Mouse (Mus musculus): ENCODE data around the gene Plac8. TPM values are rescaled to one million over a fixed set of nuclear protein-coding genes. Genes with fewer than 3 reads are reported as not detected.

The Plac8 gene
- polyA plus RNA-seq, 1 experiment from 2014 or later = 1.8 TPM

GRCm38 (mm10) chr5:100518049-100519026, 53.7 kb downstream of the Plac8 start, which contains the start of gene Cops4:
Gene Cops4, plus strand, starts transcription at chr5:100518309.
- under 1% methylated on average over 64 of the region's 64 CpGs for WGBS
- no peaks in the 10 kb centered on the region for H3K9me3 ChIP-seq (replicated peaks)
- 0 out of 2 replicates have a peak, but pooled peaks cover 2% of the 10 kb centered on the region for H3K27me3 ChIP-seq
- H3K27ac ChIP-seq = peak within 1 kb of the TSS; percentile 81
- H3K4me3 ChIP-seq = peak within 1 kb of the TSS; percentile 69
- H3K4me1 ChIP-seq = peaks cover 15% of the 10 kb centered on the region
- H3K36me3 ChIP-seq = no peaks in the 10 kb centered on the region
- ATAC-seq (ENCODE audit: low FRiP score) = peak; percentile 100
- peak within 1 kb of the TSS; percentile 84 for H3K9ac ChIP-seq
- H3K4me2 ChIP-seq (replicated peaks) = peak within 1 kb of the TSS; percentile 68

GRCm38 (mm10) chr5:100512576-100512975, 59.5 kb downstream of the Plac8 start:
- H3K9ac ChIP-seq = no peak overlapping the region

GRCm38 (mm10) chr5:100509247-100509646, 62.8 kb downstream of the Plac8 start:
- Histone ChIP-seq H3K36me3 (no peaks in the 10 kb centered on the region), H3K9me3 (replicated peaks) (no peaks in the 10 kb centered on the region), H3K27ac (no peak overlapping the region), H3K4me3 (no peak overlapping the region), H3K4me1 (no peaks in the 10 kb centered on the region), H3K9ac (no peak overlapping the region), H3K27me3 (peaks cover 4% of the 10 kb centered on the region; the same call in 1 of the 2 replicates), H3K4me2 (replicated peaks) (no peak overlapping the region)
- no peak for ATAC-seq (ENCODE audit: low FRiP score)
- 79% methylated on average over 11 of the region's 11 CpGs for WGBS

More at GRCm38 (mm10) chr5:100512576-100512975, 59.5 kb downstream of the Plac8 start:
- Histone ChIP-seq H3K36me3 (no peaks in the 10 kb centered on the region), H3K4me1 (peaks cover 2% of the 10 kb centered on the region), H3K9me3 (replicated peaks) (no peaks in the 10 kb centered on the region), H3K4me3 (no peak overlapping the region), H3K27me3 (peaks cover 5% of the 10 kb centered on the region; the same call in 1 of the 2 replicates), H3K27ac (no peak overlapping the region), H3K4me2 (replicated peaks) (no peak overlapping the region)
- no peak for ATAC-seq (ENCODE audit: low FRiP score)

Other genes starting within 250 kb of the Plac8 start
- 128 and 141 TPM in 2 replicates for gene Sec31a, start 156.0 kb downstream of the Plac8 start, polyA plus RNA-seq (2016; fragmentation: Nextera tagmentation; extraction: Ambion mirVana)
- gene Lin54, start 71.6 kb downstream of the Plac8 start, polyA plus RNA-seq (2016; fragmentation: Nextera tagmentation; extraction: Ambion mirVana) = 14.1 and 14.4 TPM in 2 replicates
- 185 and 195 TPM in 2 replicates for gene Cops4, start 53.9 kb downstream of the Plac8 start, polyA plus RNA-seq (2016; fragmentation: Nextera tagmentation; extraction: Ambion mirVana)
- 44.6 and 46.8 TPM in 2 replicates for gene Coq2, start 102.9 kb upstream of the Plac8 start, polyA plus RNA-seq (2016; fragmentation: Nextera tagmentation; extraction: Ambion mirVana)
- gene Hpse, start 147.5 kb upstream of the Plac8 start, polyA plus RNA-seq (2016; fragmentation: Nextera tagmentation; extraction: Ambion mirVana) = 1.6 and 2.6 TPM in 2 replicates
- gene Helq, start 226.4 kb upstream of the Plac8 start, polyA plus RNA-seq (2016; fragmentation: Nextera tagmentation; extraction: Ambion mirVana) = 25.3 and 28.1 TPM in 2 replicates
- 138 and 155 TPM in 2 replicates for gene Mrps18c, start 226.4 kb upstream of the Plac8 start, polyA plus RNA-seq (2016; fragmentation: Nextera tagmentation; extraction: Ambion mirVana)
- 21.6 and 23.4 TPM in 2 replicates for gene Abraxas1, start 248.7 kb upstream of the Plac8 start, polyA plus RNA-seq (2016; fragmentation: Nextera tagmentation; extraction: Ambion mirVana)